Mouse (Mus musculus) hindbrain, embryonic 16.5 days (tissue): ENCODE measurements around the gene Tbc1d24. TPM values are rescaled to one million over a fixed set of nuclear protein-coding genes. Genes with fewer than 3 reads are reported as not detected.

Source experiments
- ATAC-seq: fragments of 200-750 bp; cut with Nextera tagmentation; 2 replicates; pipeline ENCODE4 v1.8.0; 2017; ENCODE audit warnings: moderate TSS enrichment, moderate library complexity
- H3K27ac ChIP-seq: fragments of 300-500 bp; sonication (generic); 2 replicates; pipeline ENCODE4 v1.5.1; 2014; ENCODE audit warnings: low read depth, mild to moderate bottlenecking, control low read depth, low read length, moderate library complexity
- H3K27me3 ChIP-seq: fragments of 300-500 bp; sonication (generic); replicated peaks from 2 replicates; pipeline ENCODE4 v1.6.1; 2014; ENCODE audit warnings: low read length; ENCODE audit not compliant: control insufficient read depth, insufficient read depth
- H3K36me3 ChIP-seq: fragments of 300-500 bp; sonication (generic); 2 replicates; pipeline ENCODE4 v1.6.1; 2014; ENCODE audit warnings: mild to moderate bottlenecking, low read length, moderate library complexity, mixed read lengths; ENCODE audit not compliant: control insufficient read depth, insufficient read depth
- H3K4me1 ChIP-seq: fragments of 300-500 bp; sonication (generic); 2 replicates; pipeline ENCODE4 v1.6.1; 2014; ENCODE audit warnings: low read depth, low read length; ENCODE audit not compliant: control insufficient read depth, insufficient read depth
- H3K4me2 ChIP-seq: fragments of 300-500 bp; sonication (generic); 2 replicates; pipeline ENCODE4 v1.6.1; 2014; ENCODE audit warnings: mild to moderate bottlenecking, low read length, control low read depth, moderate library complexity
- H3K4me3 ChIP-seq: fragments of 300-500 bp; sonication (generic); 2 replicates; pipeline ENCODE4 v1.5.1; 2014; ENCODE audit warnings: mild to moderate bottlenecking, low read length, control low read depth, moderate library complexity
- H3K9ac ChIP-seq: fragments of 300-500 bp; sonication (generic); 2 replicates; pipeline ENCODE4 v1.6.1; 2014; ENCODE audit warnings: low read depth, mild to moderate bottlenecking, control low read depth, low read length, moderate library complexity
- H3K9me3 ChIP-seq: fragments of 300-500 bp; sonication (generic); 2 replicates; pipeline ENCODE4 v1.6.1; 2014; ENCODE audit warnings: mild to moderate bottlenecking, low read length, moderate library complexity; ENCODE audit not compliant: control insufficient read depth
- WGBS: fragments of 180-500 bp; shearing (Covaris S2); extraction: QIAGEN DNeasy Blood & Tissue Kit; methylation state at CpG from one replicate; pipeline ENCODE4 v1.1.7; 2014; 5-methylcytosine and 5-hydroxymethylcytosine counted together
- polyA plus RNA-seq: library from polyadenylated mRNA; unstranded; fragments of >200 nt; fragmentation: Nextera tagmentation; extraction: Ambion mirVana; gene quantifications from 2 replicates; pipeline ENCODE4 v1.2.1, GENCODE M21; 2015

Gene Tbc1d24
- polyA plus RNA-seq, 1 experiment from 2014 or later = 26.6 TPM

- Histone ChIP-seq H3K4me2 (peak within 1 kb of the TSS; percentile 97), H3K4me1 (peaks cover 30% of the 10 kb centered on the region), H3K27ac (peak within 1 kb of the TSS; percentile 89), H3K27me3 (no peaks in the 10 kb centered on the region), H3K36me3 (no peaks in the 10 kb centered on the region), H3K9me3 (no peaks in the 10 kb centered on the region), H3K4me3 (peak within 1 kb of the TSS; percentile 83), H3K9ac (peak within 1 kb of the TSS; percentile 88)
- ATAC-seq = peak; percentile 90
- 2% methylated on average over 46 of the region's 47 CpGs for WGBS
Observed at GRCm38 (mm10) chr17:24163176-24163962, 42.0 kb downstream of the Tbc1d24 start, which contains the start of gene Amdhd2. TSS of gene Amdhd2 (minus strand) at chr17:24163766.

- WGBS = 27% methylated on average over 17 of the region's 17 CpGs
- peak overlapping the region; percentile 83 for H3K4me3 ChIP-seq
Observed at GRCm38 (mm10) chr17:24162584-24163175, 42.7 kb downstream of the Tbc1d24 start.

GRCm38 (mm10) chr17:24161466-24161865 is 43.9 kb downstream of the Tbc1d24 start:
- Histone ChIP-seq H3K9ac (no peak overlapping the region), H3K4me1 (peaks cover 15% of the 10 kb centered on the region), H3K27me3 (no peaks in the 10 kb centered on the region), H3K36me3 (peaks cover 4% of the 10 kb centered on the region; the same call in 1 of the 2 replicates), H3K27ac (no peak overlapping the region), H3K4me3 (no peak overlapping the region), H3K4me2 (no peak overlapping the region), H3K9me3 (no peaks in the 10 kb centered on the region)
- WGBS = 87% methylated on average over 5 of the region's 5 CpGs
- ATAC-seq = no peak

More at GRCm38 (mm10) chr17:24162584-24163175, 42.7 kb downstream of the Tbc1d24 start:
- H3K9me3 ChIP-seq = no peaks in the 10 kb centered on the region
- peak overlapping the region; percentile 97 for H3K4me2 ChIP-seq
- peaks cover 24% of the 10 kb centered on the region for H3K4me1 ChIP-seq
- H3K27me3 ChIP-seq = no peaks in the 10 kb centered on the region
- H3K27ac ChIP-seq = peak overlapping the region; percentile 89
- peak overlapping the region; percentile 88 for H3K9ac ChIP-seq
- H3K36me3 ChIP-seq = peaks cover 2% of the 10 kb centered on the region; the same call in 1 of the 2 replicates
- ATAC-seq = peak; percentile 25

GRCm38 (mm10) chr17:24157526-24157925 is 47.8 kb downstream of the Tbc1d24 start:
- Histone ChIP-seq H3K9ac (no peak overlapping the region; the same call in 1 of the 2 replicates), H3K36me3 (peaks cover 6% of the 10 kb centered on the region; the same call in 1 of the 2 replicates), H3K4me1 (peaks cover 4% of the 10 kb centered on the region), H3K9me3 (no peaks in the 10 kb centered on the region), H3K27ac (no peak overlapping the region), H3K4me2 (no peak overlapping the region), H3K27me3 (no peaks in the 10 kb centered on the region), H3K4me3 (no peak overlapping the region)
- 96% methylated on average over 4 of the region's 4 CpGs for WGBS
- no peak for ATAC-seq

GRCm38 (mm10) chr17:24157121-24157520 is 48.2 kb downstream of the Tbc1d24 start:
- no peak for ATAC-seq
- Histone ChIP-seq H3K9me3 (no peaks in the 10 kb centered on the region), H3K36me3 (peaks cover 6% of the 10 kb centered on the region; the same call in 1 of the 2 replicates), H3K4me1 (no peaks in the 10 kb centered on the region; the same call in 1 of the 2 replicates), H3K9ac (no peak overlapping the region; the same call in 1 of the 2 replicates), H3K27me3 (no peaks in the 10 kb centered on the region), H3K4me2 (no peak overlapping the region), H3K27ac (no peak overlapping the region), H3K4me3 (no peak overlapping the region)
- WGBS = 92% methylated on average over 6 of the region's 6 CpGs

GRCm38 (mm10) chr17:24156394-24156793 is 49.0 kb downstream of the Tbc1d24 start:
- H3K27ac ChIP-seq = no peak overlapping the region
- ATAC-seq = no peak
- H3K4me2 ChIP-seq = no peak overlapping the region
- H3K36me3 ChIP-seq = peaks cover 6% of the 10 kb centered on the region; the same call in 1 of the 2 replicates
- peaks cover 4% of the 10 kb centered on the region; the same call in 1 of the 2 replicates for H3K4me1 ChIP-seq
- no peak overlapping the region for H3K9ac ChIP-seq
- H3K4me3 ChIP-seq = no peak overlapping the region
- H3K9me3 ChIP-seq = no peaks in the 10 kb centered on the region
- WGBS = 83% methylated on average over 3 of the region's 3 CpGs
- no peaks in the 10 kb centered on the region for H3K27me3 ChIP-seq

- no peaks in the 10 kb centered on the region for H3K27me3 ChIP-seq
- no peak overlapping the region for H3K4me2 ChIP-seq
- H3K9me3 ChIP-seq = no peaks in the 10 kb centered on the region
- no peak overlapping the region; the same call in 1 of the 2 replicates for H3K9ac ChIP-seq
- H3K27ac ChIP-seq = no peak overlapping the region
- H3K4me3 ChIP-seq = no peak overlapping the region
- ATAC-seq = no peak
- peaks cover 6% of the 10 kb centered on the region; the same call in 1 of the 2 replicates for H3K36me3 ChIP-seq
- peaks cover 4% of the 10 kb centered on the region; the same call in 1 of the 2 replicates for H3K4me1 ChIP-seq
- WGBS = 90% methylated on average over 9 of the region's 9 CpGs
Observed at GRCm38 (mm10) chr17:24155742-24156141, 49.6 kb downstream of the Tbc1d24 start.

- peaks cover 6% of the 10 kb centered on the region; the same call in 1 of the 2 replicates for H3K36me3 ChIP-seq
- H3K4me1 ChIP-seq = peaks cover 4% of the 10 kb centered on the region; the same call in 1 of the 2 replicates
- no peak overlapping the region for H3K27ac ChIP-seq
- no peak for ATAC-seq
- H3K27me3 ChIP-seq = no peaks in the 10 kb centered on the region
- no peaks in the 10 kb centered on the region for H3K9me3 ChIP-seq
- H3K4me2 ChIP-seq = no peak overlapping the region
- no peak overlapping the region for H3K4me3 ChIP-seq
- no peak overlapping the region for H3K9ac ChIP-seq
- 79% methylated on average over 3 of the region's 3 CpGs for WGBS
Observed at GRCm38 (mm10) chr17:24154463-24154862, 50.9 kb downstream of the Tbc1d24 start.
